Mouse (Mus musculus) cerebellum, adult 2 months (tissue): ENCODE data around the gene Smim4. TPM values are rescaled to one million over a fixed set of nuclear protein-coding genes. Genes with fewer than 3 reads are reported as not detected.

Experiments used
- DNase-seq, 2 experiments: peaks; one replicate each; pipeline ENCODE4 v3.0.0; 2021
- H3K27ac ChIP-seq: fragments of 200-500 bp; 2 replicates; pipeline ENCODE4 v1.5.1; 2012; ENCODE audit warnings: low read length, control low read depth, inconsistent platforms; ENCODE audit not compliant: insufficient read depth
- H3K27me3 ChIP-seq: fragments of 200-500 bp; 2 replicates; pipeline ENCODE4 v1.6.1; 2012; ENCODE audit warnings: inconsistent platforms, mild to moderate bottlenecking, low read length, moderate library complexity; ENCODE audit not compliant: control insufficient read depth, insufficient read depth
- H3K4me1 ChIP-seq: fragments of 200-500 bp; 2 replicates; pipeline ENCODE4 v1.6.1; 2011; ENCODE audit warnings: low read length; ENCODE audit not compliant: control insufficient read depth, insufficient read depth
- H3K4me3 ChIP-seq: fragments of 200-500 bp; replicated peaks from 2 replicates; pipeline ENCODE3; 2011; ENCODE audit warnings: mild to moderate bottlenecking, low read depth, low read length, control low read depth; ENCODE audit not compliant: insufficient read depth
- CTCF ChIP-seq: fragments of 200-500 bp; IDR thresholded peaks from 2 replicates; pipeline ENCODE4 v1.5.1; 2011; ENCODE audit warnings: low read depth, mild to moderate bottlenecking, control low read depth, low read length, moderate library complexity, borderline replicate concordance; ENCODE audit not compliant: insufficient read depth
- POLR2A ChIP-seq: fragments of 200-500 bp; IDR thresholded peaks from 2 replicates; pipeline ENCODE4 v1.6.1; 2011; ENCODE audit warnings: low read length, control low read depth, borderline replicate concordance; ENCODE audit not compliant: insufficient read depth
- WGBS: fragments of 180-500 bp; shearing (Covaris S2); methylation state at CpG from one replicate; pipeline ENCODE4 v1.1.7; 2018; 5-methylcytosine and 5-hydroxymethylcytosine counted together
- polyA plus RNA-seq: library from polyadenylated mRNA; depleted of rRNA; stranded (reverse); fragments of >200 nt; gene quantifications from 2 replicates; pipeline ENCODE4 v1.2.3, GENCODE M21; 2012; rRNA removed

Gene Smim4
- polyA plus RNA-seq, 1 experiment = 35.3 TPM

- no peak for TF ChIP-seq CTCF
- TF ChIP-seq POLR2A = no peak
- Histone ChIP-seq H3K27ac (no peak overlapping the region), H3K4me1 (no peaks in the 10 kb centered on the region), H3K27me3 (no peaks in the 10 kb centered on the region), H3K4me3 (no peak overlapping the region)
- WGBS = 97% methylated on average over 4 of the region's 4 CpGs
- no peak for DNase-seq
These were observed 59.5 kb downstream of the Smim4 start for GRCm38 (mm10) chr14:31069086-31069733.

DNA sequence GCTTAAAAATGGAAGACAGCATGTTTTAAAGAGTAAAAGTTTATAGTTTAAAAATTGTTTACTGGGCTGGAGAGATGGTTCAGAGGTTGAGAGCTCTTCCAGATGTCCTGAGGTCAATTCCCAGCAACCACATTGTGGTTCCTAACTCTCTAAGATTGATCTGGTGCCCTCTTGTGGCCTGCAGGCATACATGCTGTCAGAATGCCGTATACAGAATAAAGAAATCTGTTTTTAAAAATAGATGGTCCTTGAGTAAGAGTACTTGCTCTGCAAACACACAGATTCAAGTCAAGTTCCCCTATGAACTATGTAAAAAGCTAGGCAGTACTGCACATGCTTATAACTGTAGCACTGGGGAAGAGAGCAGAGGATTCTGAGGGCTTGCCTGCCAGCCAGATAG, 66.5 kb downstream of the Smim4 start:
- WGBS = 49% methylated on average over 1 of the region's 1 CpGs
- H3K4me3 ChIP-seq = no peak overlapping the region

DNA sequence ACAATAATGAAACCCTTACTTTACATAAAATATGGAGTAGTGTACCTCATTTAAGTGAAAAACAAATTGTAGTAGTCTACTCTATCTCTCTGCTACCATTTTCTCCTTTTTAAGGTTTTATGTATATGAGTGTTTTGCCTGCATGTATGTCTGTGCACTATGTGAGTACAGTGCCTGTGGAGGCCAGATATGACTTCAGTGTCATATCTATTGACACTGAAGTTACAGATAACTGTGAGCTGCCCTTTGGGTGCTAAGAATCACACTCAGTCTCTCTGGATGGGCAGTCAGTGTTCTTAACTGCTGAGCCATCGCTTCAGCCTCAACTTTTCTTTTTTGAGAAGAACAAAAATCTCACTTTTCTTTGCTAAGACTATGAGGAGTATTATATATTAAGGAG, 82.9 kb downstream of the Smim4 start:
- 98% methylated on average over 1 of the region's 1 CpGs for WGBS
- Histone ChIP-seq H3K27me3 (no peaks in the 10 kb centered on the region), H3K4me3 (no peak overlapping the region), H3K27ac (no peak overlapping the region), H3K4me1 (no peaks in the 10 kb centered on the region)
- no peak for DNase-seq
- TF ChIP-seq POLR2A (no peak), CTCF (no peak)

More for the DNA sequence above, 66.5 kb downstream of the Smim4 start:
- Histone ChIP-seq H3K27me3 (no peaks in the 10 kb centered on the region), H3K4me1 (no peaks in the 10 kb centered on the region), H3K27ac (no peak overlapping the region)
- TF ChIP-seq CTCF = no peak
- no peak for TF ChIP-seq POLR2A
- DNase-seq = no peak

- no peak overlapping the region for H3K27ac ChIP-seq
- no peak overlapping the region for H3K4me3 ChIP-seq
- whole genome bisulfite sequencing = 95% methylated on average over 5 of the region's 5 CpGs
- no peak for DNase-seq
- no peak for TF ChIP-seq POLR2A
- no peak for TF ChIP-seq CTCF
- H3K27me3 ChIP-seq = no peaks in the 10 kb centered on the region
- H3K4me1 ChIP-seq = no peaks in the 10 kb centered on the region
These were observed 83.5 kb downstream of the Smim4 start for GRCm38 (mm10) chr14:31045296-31045695.

Other genes with a start within 250 kb of the Smim4 start
- 1.9 and 2.4 TPM in 2 replicates for gene Mustn1, start 249.8 kb downstream of the Smim4 start, polyA plus RNA-seq
- gene Itih4, start 242.5 kb downstream of the Smim4 start, polyA plus RNA-seq = 0.14 and 0.47 TPM in 2 replicates
- gene Itih3, start 205.2 kb downstream of the Smim4 start, polyA plus RNA-seq = 76.7 and 82.8 TPM in 2 replicates
- not detected in 2 replicates for gene Itih1, start 185.7 kb downstream of the Smim4 start, polyA plus RNA-seq
- 15.5 and 16.2 TPM in 2 replicates for gene Nek4, start 177.6 kb downstream of the Smim4 start, polyA plus RNA-seq
- 79.5 and 84.4 TPM in 2 replicates for gene Glt8d1, start 127.6 kb downstream of the Smim4 start, polyA plus RNA-seq
- 277 and 290 TPM in 2 replicates for gene Spcs1, start 127.3 kb downstream of the Smim4 start, polyA plus RNA-seq
- 22.2 and 24.2 TPM in 2 replicates for gene Pbrm1, start 109.8 kb downstream of the Smim4 start, polyA plus RNA-seq
- 47.3 and 52.1 TPM in 2 replicates for gene Gnl3, start 109.8 kb downstream of the Smim4 start, polyA plus RNA-seq
- gene Nt5dc2, start 2.1 kb upstream of the Smim4 start, polyA plus RNA-seq = 28.3 and 28.4 TPM in 2 replicates
- 8.6 and 9.6 TPM in 2 replicates for gene Stab1, start 39.7 kb upstream of the Smim4 start, polyA plus RNA-seq
- 6.1 and 7.6 TPM in 2 replicates for gene Tnnc1, start 79.4 kb upstream of the Smim4 start, polyA plus RNA-seq
- gene Nisch, start 88.0 kb upstream of the Smim4 start, polyA plus RNA-seq = 292 and 304 TPM in 2 replicates
- 3.0 and 3.2 TPM in 2 replicates for gene Sema3g, start 88.9 kb upstream of the Smim4 start, polyA plus RNA-seq
- gene Phf7, start 122.4 kb upstream of the Smim4 start, polyA plus RNA-seq = 6.5 and 7.8 TPM in 2 replicates
- 128 and 131 TPM in 2 replicates for gene Bap1, start 122.5 kb upstream of the Smim4 start, polyA plus RNA-seq
- gene Dnah1, start 194.9 kb upstream of the Smim4 start, polyA plus RNA-seq = 1.3 and 1.9 TPM in 2 replicates
- gene Capn7, start 207.7 kb upstream of the Smim4 start, polyA plus RNA-seq = 38.0 and 40.4 TPM in 2 replicates